Mouse (Mus musculus): ENCODE data around the gene Npy4r. TPM values are rescaled to one million over a fixed set of nuclear protein-coding genes. Genes with fewer than 3 reads are reported as not detected.

Gene Npy4r
- polyA plus RNA-seq, 1 experiment from 2014 or later = not detected

GRCm38 (mm10) chr14:34106389-34107062, 45.8 kb downstream of the Npy4r start:
- Histone ChIP-seq H3K9ac (ENCODE audit: low read depth, low read length) (no peak overlapping the region), H3K4me3 (ENCODE audit: low read depth, low read length) (no peak overlapping the region), H3K27ac (replicated peaks; ENCODE audit: low read depth, low read length) (no peak overlapping the region), H3K9me3 (ENCODE audit: control insufficient read depth, low read length) (no peaks in the 10 kb centered on the region), H3K4me2 (ENCODE audit: low read depth, low read length) (no peak overlapping the region), H3K36me3 (ENCODE audit: control insufficient read depth, insufficient read depth, low read length) (no peaks in the 10 kb centered on the region), H3K4me1 (ENCODE audit: control insufficient read depth, insufficient read depth, low read length) (peaks cover 11% of the 10 kb centered on the region; the same call in 1 of the 2 replicates), H3K27me3 (replicated peaks; ENCODE audit: control insufficient read depth, insufficient read depth, low read length) (no peaks in the 10 kb centered on the region)
- WGBS = 61% methylated on average over 9 of the region's 12 CpGs
- ATAC-seq (ENCODE audit: low read depth) (no peak), DNase-seq (ENCODE audit: low spot score) (no peak)

GRCm38 (mm10) chr14:34104892-34105291, 47.4 kb downstream of the Npy4r start:
- no peak overlapping the region for H3K4me2 ChIP-seq (ENCODE audit: low read depth, low read length)
- no peak overlapping the region for H3K4me3 ChIP-seq (ENCODE audit: low read depth, low read length)
- H3K27ac ChIP-seq (replicated peaks; ENCODE audit: low read depth, low read length) = no peak overlapping the region
- DNase-seq (ENCODE audit: low spot score) (peak; percentile 69), ATAC-seq (ENCODE audit: low read depth) (peak; percentile 62)
- 26% methylated on average over 8 of the region's 8 CpGs for WGBS
- H3K4me1 ChIP-seq (ENCODE audit: control insufficient read depth, insufficient read depth, low read length) = peaks cover 11% of the 10 kb centered on the region; the same call in 1 of the 2 replicates
- H3K36me3 ChIP-seq (ENCODE audit: control insufficient read depth, insufficient read depth, low read length) = no peaks in the 10 kb centered on the region
- H3K27me3 ChIP-seq (replicated peaks; ENCODE audit: control insufficient read depth, insufficient read depth, low read length) = no peaks in the 10 kb centered on the region
- no peak overlapping the region for H3K9ac ChIP-seq (ENCODE audit: low read depth, low read length)
- H3K9me3 ChIP-seq (ENCODE audit: control insufficient read depth, low read length) = no peaks in the 10 kb centered on the region

- no peak for ATAC-seq (ENCODE audit: low read depth)
- H3K27ac ChIP-seq (replicated peaks; ENCODE audit: low read depth, low read length) = no peak overlapping the region
- H3K4me3 ChIP-seq (ENCODE audit: low read depth, low read length) = no peak overlapping the region
- no peaks in the 10 kb centered on the region for H3K9me3 ChIP-seq (ENCODE audit: control insufficient read depth, low read length)
- 70% methylated on average over 3 of the region's 3 CpGs for whole genome bisulfite sequencing
- H3K9ac ChIP-seq (ENCODE audit: low read depth, low read length) = no peak overlapping the region
- no peak overlapping the region for H3K4me2 ChIP-seq (ENCODE audit: low read depth, low read length)
- H3K36me3 ChIP-seq (ENCODE audit: control insufficient read depth, insufficient read depth, low read length) = no peaks in the 10 kb centered on the region
- H3K27me3 ChIP-seq (replicated peaks; ENCODE audit: control insufficient read depth, insufficient read depth, low read length) = no peaks in the 10 kb centered on the region
- no peak for DNase-seq (ENCODE audit: low spot score)
- peaks cover 11% of the 10 kb centered on the region; the same call in 1 of the 2 replicates for H3K4me1 ChIP-seq (ENCODE audit: control insufficient read depth, insufficient read depth, low read length)
Observed at GRCm38 (mm10) chr14:34103855-34104254, 48.4 kb downstream of the Npy4r start.

GRCm38 (mm10) chr14:34102601-34103000, 49.7 kb downstream of the Npy4r start, which contains the start of gene A630023A22Rik:
A630023A22Rik (minus strand) TSS chr14:34102754.
- 0 out of 2 replicates have a peak within 1 kb of the TSS, but pooled peaks have one; percentile 14 for H3K9ac ChIP-seq (ENCODE audit: low read depth, low read length)
- peaks cover 11% of the 10 kb centered on the region; the same call in 1 of the 2 replicates for H3K4me1 ChIP-seq (ENCODE audit: control insufficient read depth, insufficient read depth, low read length)
- H3K4me2 ChIP-seq (ENCODE audit: low read depth, low read length) = no peak within 1 kb of the TSS
- DNase-seq (ENCODE audit: low spot score) (peak; percentile 82), ATAC-seq (ENCODE audit: low read depth) (peak; percentile 54; the same call in 1 of the 2 replicates)
- 54% methylated on average over 5 of the region's 5 CpGs for WGBS
- H3K4me3 ChIP-seq (ENCODE audit: low read depth, low read length) = no peak within 1 kb of the TSS
- no peak within 1 kb of the TSS for H3K27ac ChIP-seq (replicated peaks; ENCODE audit: low read depth, low read length)
- H3K36me3 ChIP-seq (ENCODE audit: control insufficient read depth, insufficient read depth, low read length) = no peaks in the 10 kb centered on the region
- no peaks in the 10 kb centered on the region for H3K9me3 ChIP-seq (ENCODE audit: control insufficient read depth, low read length)
- H3K27me3 ChIP-seq (replicated peaks; ENCODE audit: control insufficient read depth, insufficient read depth, low read length) = no peaks in the 10 kb centered on the region

- no peaks in the 10 kb centered on the region for H3K27me3 ChIP-seq (replicated peaks; ENCODE audit: control insufficient read depth, insufficient read depth, low read length)
- no peak overlapping the region for H3K4me2 ChIP-seq (ENCODE audit: low read depth, low read length)
- H3K4me1 ChIP-seq (ENCODE audit: control insufficient read depth, insufficient read depth, low read length) = no peaks in the 10 kb centered on the region
- H3K9ac ChIP-seq (ENCODE audit: low read depth, low read length) = no peak overlapping the region
- DNase-seq (ENCODE audit: low spot score) = no peak
- no peaks in the 10 kb centered on the region for H3K9me3 ChIP-seq (ENCODE audit: control insufficient read depth, low read length)
- WGBS = 78% methylated on average over 5 of the region's 5 CpGs
- no peak for ATAC-seq (ENCODE audit: low read depth)
- H3K4me3 ChIP-seq (ENCODE audit: low read depth, low read length) = no peak overlapping the region
- H3K36me3 ChIP-seq (ENCODE audit: control insufficient read depth, insufficient read depth, low read length) = no peaks in the 10 kb centered on the region
- no peak overlapping the region for H3K27ac ChIP-seq (replicated peaks; ENCODE audit: low read depth, low read length)
Observed at GRCm38 (mm10) chr14:34096161-34096560, 56.1 kb downstream of the Npy4r start.

Other genes with a start within 250 kb of the Npy4r start
- gene Gdf10, start 228.9 kb downstream of the Npy4r start, polyA plus RNA-seq (2014; fragmentation: Nextera tagmentation; extraction: Ambion mirVana) = 34.2 and 35.8 TPM in 2 replicates
- gene Gdf2, start 211.4 kb downstream of the Npy4r start, polyA plus RNA-seq (2014; fragmentation: Nextera tagmentation; extraction: Ambion mirVana) = not detected in 2 replicates
- not detected in 2 replicates for gene Rbp3, start 198.5 kb downstream of the Npy4r start, polyA plus RNA-seq (2014; fragmentation: Nextera tagmentation; extraction: Ambion mirVana)
- gene Zfp488, start 173.7 kb downstream of the Npy4r start, polyA plus RNA-seq (2014; fragmentation: Nextera tagmentation; extraction: Ambion mirVana) = 0.13 and 0.14 TPM in 2 replicates
- gene Gm30083, start 137.3 kb downstream of the Npy4r start, polyA plus RNA-seq (2014; fragmentation: Nextera tagmentation; extraction: Ambion mirVana) = not detected in 2 replicates
- not detected in 2 replicates for gene Gm5460, start 135.7 kb downstream of the Npy4r start, polyA plus RNA-seq (2014; fragmentation: Nextera tagmentation; extraction: Ambion mirVana)
- not detected in 2 replicates for gene Antxrl, start 99.8 kb downstream of the Npy4r start, polyA plus RNA-seq (2014; fragmentation: Nextera tagmentation; extraction: Ambion mirVana)
- 25.3 and 34.6 TPM in 2 replicates for gene Anxa8, start 66.5 kb downstream of the Npy4r start, polyA plus RNA-seq (2014; fragmentation: Nextera tagmentation; extraction: Ambion mirVana)
- not detected in 2 replicates for gene A630023A22Rik, start 49.7 kb downstream of the Npy4r start, polyA plus RNA-seq (2014; fragmentation: Nextera tagmentation; extraction: Ambion mirVana)
- gene Gprin2, start 49.2 kb upstream of the Npy4r start, polyA plus RNA-seq (2014; fragmentation: Nextera tagmentation; extraction: Ambion mirVana) = 0.84 and 1.1 TPM in 2 replicates
- 0.25 and 0.60 TPM in 2 replicates for gene Syt15, start 67.1 kb upstream of the Npy4r start, polyA plus RNA-seq (2014; fragmentation: Nextera tagmentation; extraction: Ambion mirVana)
- 9.8 and 13.5 TPM in 2 replicates for gene Shld2, start 158.0 kb upstream of the Npy4r start, polyA plus RNA-seq (2014; fragmentation: Nextera tagmentation; extraction: Ambion mirVana)
- 72.7 and 78.6 TPM in 2 replicates for gene Glud1, start 158.2 kb upstream of the Npy4r start, polyA plus RNA-seq (2014; fragmentation: Nextera tagmentation; extraction: Ambion mirVana)
- 13.0 and 40.1 TPM in 2 replicates for gene Fam25c, start 202.9 kb upstream of the Npy4r start, polyA plus RNA-seq (2014; fragmentation: Nextera tagmentation; extraction: Ambion mirVana)
- gene Sncg, start 222.3 kb upstream of the Npy4r start, polyA plus RNA-seq (2014; fragmentation: Nextera tagmentation; extraction: Ambion mirVana) = 74.9 and 76.8 TPM in 2 replicates
- gene Mmrn2, start 223.0 kb upstream of the Npy4r start, polyA plus RNA-seq (2014; fragmentation: Nextera tagmentation; extraction: Ambion mirVana) = 8.2 and 8.6 TPM in 2 replicates

Data from embryonic facial prominence, embryonic 14.5 days (tissue).